Mouse (Mus musculus) forebrain, embryonic 11.5 days (tissue): ENCODE data around the gene P2rx7. TPM values are rescaled to one million over a fixed set of nuclear protein-coding genes. Genes with fewer than 3 reads are reported as not detected.
A peak's percentile ranks its signal among the peaks of the same experiment; 100 is the strongest.

Experiments
- ATAC-seq: fragments of 200-750 bp; cut with Nextera tagmentation; replicated peaks from 2 replicates; pipeline ENCODE4 v1.8.0; 2017; ENCODE audit warnings: moderate TSS enrichment; ENCODE audit not compliant: low FRiP score
- DNase-seq: peaks from one replicate; pipeline ENCODE4 v3.0.0-alpha.2; 2017; ENCODE audit warnings: low spot score
- H3K27ac ChIP-seq: fragments of 300-500 bp; sonication (generic); 2 replicates; pipeline ENCODE4 v1.5.1; 2014; ENCODE audit warnings: low read depth, low read length
- H3K27me3 ChIP-seq: fragments of 300-500 bp; sonication (generic); 2 replicates; pipeline ENCODE4 v1.6.1; 2014; ENCODE audit warnings: mild to moderate bottlenecking, low read length, mixed read lengths; ENCODE audit not compliant: control insufficient read depth, insufficient read depth
- H3K36me3 ChIP-seq: fragments of 300-500 bp; sonication (generic); 2 replicates; pipeline ENCODE4 v1.6.1; 2014; ENCODE audit warnings: mild to moderate bottlenecking, low read length, moderate library complexity, mixed read lengths; ENCODE audit not compliant: control insufficient read depth, insufficient read depth
- H3K4me1 ChIP-seq: fragments of 300-500 bp; sonication (generic); replicated peaks from 2 replicates; pipeline ENCODE4 v1.6.1; 2014; ENCODE audit warnings: low read length, mixed read lengths; ENCODE audit not compliant: control insufficient read depth, insufficient read depth
- H3K4me2 ChIP-seq: fragments of 300-500 bp; sonication (generic); 2 replicates; pipeline ENCODE4 v1.6.1; 2014; ENCODE audit warnings: low read depth, mild to moderate bottlenecking, low read length, moderate library complexity, mixed read lengths; ENCODE audit not compliant: severe bottlenecking
- H3K4me3 ChIP-seq: fragments of 300-500 bp; sonication (generic); 2 replicates; pipeline ENCODE4 v1.5.1; 2014; ENCODE audit warnings: low read depth, low read length
- H3K9ac ChIP-seq: fragments of 300-500 bp; sonication (generic); 2 replicates; pipeline ENCODE4 v1.6.1; 2014; ENCODE audit warnings: low read length
- H3K9me3 ChIP-seq: fragments of 300-500 bp; sonication (generic); 2 replicates; pipeline ENCODE4 v1.6.1; 2016; ENCODE audit warnings: low read length, mixed read lengths; ENCODE audit not compliant: control insufficient read depth
- WGBS: fragments of 180-500 bp; shearing (Covaris S2); extraction: QIAGEN DNeasy Blood & Tissue Kit; methylation state at CpG from one replicate; pipeline ENCODE4 v1.1.7; 2014; 5-methylcytosine and 5-hydroxymethylcytosine counted together
- polyA plus RNA-seq: library from polyadenylated mRNA; unstranded; fragments of >200 nt; fragmentation: Nextera tagmentation; extraction: Ambion mirVana; gene quantifications from 2 replicates; pipeline ENCODE4 v1.2.1, GENCODE M21; 2014

Gene P2rx7
- polyA plus RNA-seq, 1 experiment from 2014 or later = 0.77 TPM

- Histone ChIP-seq H3K36me3 (no peaks in the 10 kb centered on the region), H3K9me3 (no peaks in the 10 kb centered on the region), H3K27ac (no peak overlapping the region), H3K9ac (no peak overlapping the region), H3K27me3 (no peaks in the 10 kb centered on the region), H3K4me3 (no peak overlapping the region), H3K4me2 (no peak overlapping the region), H3K4me1 (no peaks in the 10 kb centered on the region)
- WGBS = 81% methylated on average over 6 of the region's 6 CpGs
- ATAC-seq = no peak
- DNase-seq = no peak
Measured at GRCm38 (mm10) chr5:122702156-122702555, 58.4 kb downstream of the P2rx7 start.

- WGBS = 82% methylated on average over 2 of the region's 2 CpGs
- Histone ChIP-seq H3K4me2 (no peak overlapping the region), H3K4me1 (0 out of 2 replicates have a peak, but pooled peaks cover 3% of the 10 kb centered on the region), H3K27ac (no peak overlapping the region), H3K9ac (no peak overlapping the region), H3K27me3 (no peaks in the 10 kb centered on the region), H3K36me3 (no peaks in the 10 kb centered on the region), H3K9me3 (no peaks in the 10 kb centered on the region), H3K4me3 (no peak overlapping the region)
- ATAC-seq (no peak), DNase-seq (no peak)
Measured at GRCm38 (mm10) chr5:122703574-122703973, 59.9 kb downstream of the P2rx7 start.

- ATAC-seq (no peak), DNase-seq (no peak)
- H3K27ac ChIP-seq = no peak overlapping the region
- H3K9me3 ChIP-seq = no peaks in the 10 kb centered on the region
- no peak overlapping the region for H3K4me3 ChIP-seq
- H3K36me3 ChIP-seq = no peaks in the 10 kb centered on the region
- H3K9ac ChIP-seq = no peak overlapping the region
- 88% methylated on average over 4 of the region's 4 CpGs for WGBS
- no peak overlapping the region for H3K4me2 ChIP-seq
- H3K4me1 ChIP-seq = 0 out of 2 replicates have a peak, but pooled peaks cover 3% of the 10 kb centered on the region
- H3K27me3 ChIP-seq = no peaks in the 10 kb centered on the region
Measured at GRCm38 (mm10) chr5:122704571-122704970, 60.9 kb downstream of the P2rx7 start.

GRCm38 (mm10) chr5:122705174-122705573, 61.5 kb downstream of the P2rx7 start:
- Histone ChIP-seq H3K27me3 (no peaks in the 10 kb centered on the region), H3K27ac (no peak overlapping the region), H3K4me3 (no peak overlapping the region), H3K4me2 (no peak overlapping the region), H3K9me3 (no peaks in the 10 kb centered on the region), H3K4me1 (0 out of 2 replicates have a peak, but pooled peaks cover 3% of the 10 kb centered on the region), H3K9ac (no peak overlapping the region), H3K36me3 (no peaks in the 10 kb centered on the region)
- no peak for DNase-seq
- WGBS = 92% methylated on average over 3 of the region's 3 CpGs
- no peak for ATAC-seq

- 0 out of 2 replicates have a peak, but pooled peaks have one; percentile 15 for ATAC-seq
- no peaks in the 10 kb centered on the region for H3K36me3 ChIP-seq
Measured at GRCm38 (mm10) chr5:122706917-122707275, 63.2 kb downstream of the P2rx7 start.

GRCm38 (mm10) chr5:122707276-122708181, 63.8 kb downstream of the P2rx7 start, which contains the start of gene P2rx4:
Gene P2rx4 (plus strand): TSS chr5:122707544.
- Histone ChIP-seq H3K9me3 (no peaks in the 10 kb centered on the region), H3K4me2 (peak within 1 kb of the TSS; percentile 96), H3K27me3 (no peaks in the 10 kb centered on the region), H3K4me3 (peak within 1 kb of the TSS; percentile 58), H3K36me3 (no peaks in the 10 kb centered on the region), H3K9ac (peak within 1 kb of the TSS; percentile 74), H3K27ac (0 out of 2 replicates have a peak within 1 kb of the TSS, but pooled peaks have one; percentile 18), H3K4me1 (0 out of 2 replicates have a peak, but pooled peaks cover 3% of the 10 kb centered on the region)
- DNase-seq (peak; percentile 85), ATAC-seq (peak; percentile 83)
- WGBS = 1% methylated on average over 65 of the region's 66 CpGs

More at GRCm38 (mm10) chr5:122706917-122707275, 63.2 kb downstream of the P2rx7 start:
- H3K4me3 ChIP-seq = peak overlapping the region; percentile 58
- H3K9ac ChIP-seq = peak overlapping the region; percentile 74
- H3K27me3 ChIP-seq = no peaks in the 10 kb centered on the region
- DNase-seq = no peak
- no peaks in the 10 kb centered on the region for H3K9me3 ChIP-seq
- H3K27ac ChIP-seq = no peak overlapping the region
- 0 out of 2 replicates have a peak, but pooled peaks cover 3% of the 10 kb centered on the region for H3K4me1 ChIP-seq
- WGBS = 41% methylated on average over 5 of the region's 5 CpGs
- H3K4me2 ChIP-seq = peak overlapping the region; percentile 96

GRCm38 (mm10) chr5:122708819-122709218, 65.1 kb downstream of the P2rx7 start:
- WGBS = 83% methylated on average over 6 of the region's 6 CpGs

GRCm38 (mm10) chr5:122715723-122716122, 72.0 kb downstream of the P2rx7 start:
- Histone ChIP-seq H3K36me3 (no peaks in the 10 kb centered on the region), H3K4me1 (no peaks in the 10 kb centered on the region), H3K4me2 (no peak overlapping the region), H3K27ac (no peak overlapping the region), H3K4me3 (no peak overlapping the region), H3K27me3 (no peaks in the 10 kb centered on the region), H3K9me3 (no peaks in the 10 kb centered on the region), H3K9ac (no peak overlapping the region)
- ATAC-seq (no peak), DNase-seq (no peak)
- WGBS = 91% methylated on average over 1 of the region's 1 CpGs

More at GRCm38 (mm10) chr5:122708819-122709218, 65.1 kb downstream of the P2rx7 start:
- Histone ChIP-seq H3K9me3 (no peaks in the 10 kb centered on the region), H3K36me3 (no peaks in the 10 kb centered on the region), H3K4me1 (0 out of 2 replicates have a peak, but pooled peaks cover 3% of the 10 kb centered on the region), H3K9ac (no peak overlapping the region), H3K4me2 (no peak overlapping the region), H3K27me3 (no peaks in the 10 kb centered on the region), H3K27ac (no peak overlapping the region), H3K4me3 (no peak overlapping the region)
- ATAC-seq = no peak
- no peak for DNase-seq
